11 mouse cellular contexts compared by ENCODE assay signal in genomic region chr13:90259071-90259742, GRCm38 (mm10).
"Had no signal": no experiment of that assay in that cellular context is flagged by ENCODE, and none has a peak within 500 bp of the region (broad histone marks: within the 10 kb centered on the region; RNA-seq: fewer than 3 reads in every experiment).

No protein-coding gene starts in this region.

- H3K9me3 ChIP-seq: midbrain, embryonic 15.5 days; neural tube, embryonic 12.5 days had no signal

- ATAC-seq: midbrain, embryonic 15.5 days had no signal

- H3K4me2 ChIP-seq: limb, embryonic 13.5 days; midbrain, embryonic 15.5 days; neural tube, embryonic 12.5 days had no signal

- H3K36me3 ChIP-seq: limb, embryonic 13.5 days; midbrain, embryonic 15.5 days; neural tube, embryonic 12.5 days had no signal

- H3K4me1 ChIP-seq: limb, embryonic 13.5 days; midbrain, embryonic 15.5 days; neural tube, embryonic 12.5 days had no signal

- DNase-seq: kidney, adult 18-20 months; kidney, postnatal 10 days; left cerebral cortex, postnatal 4 days; lung, adult 18-20 months; thymus, adult 18-20 months; thymus, postnatal 14 days had no signal

- H3K9ac ChIP-seq: limb, embryonic 13.5 days; liver, embryonic 14.5 days; midbrain, embryonic 15.5 days; neural tube, embryonic 12.5 days had no signal

- H3K4me3 ChIP-seq: limb, embryonic 13.5 days; midbrain, embryonic 15.5 days; neural tube, embryonic 12.5 days had no signal

- H3K27ac ChIP-seq: limb, embryonic 13.5 days; liver, embryonic 14.5 days; midbrain, embryonic 15.5 days; neural tube, embryonic 12.5 days; stomach, postnatal 0 days had no signal

- H3K27me3 ChIP-seq: limb, embryonic 13.5 days; midbrain, embryonic 15.5 days; neural tube, embryonic 12.5 days had no signal
